Mouse (Mus musculus) embryonic facial prominence, embryonic 12.5 days (tissue): ENCODE measurements around the gene Fignl2. TPM values are rescaled to one million over a fixed set of nuclear protein-coding genes. Genes with fewer than 3 reads are reported as not detected.

Experiments
- ATAC-seq: fragments of 200-750 bp; cut with Nextera tagmentation; 2 replicates; pipeline ENCODE4 v1.8.0; 2017; ENCODE audit not compliant: insufficient number of reproducible peaks, insufficient read depth, low FRiP score, low TSS enrichment
- H3K27ac ChIP-seq: fragments of 300-500 bp; sonication (generic); 2 replicates; pipeline ENCODE4 v1.5.1; 2016; ENCODE audit warnings: mild to moderate bottlenecking
- H3K27me3 ChIP-seq: fragments of 300-500 bp; sonication (generic); 2 replicates; pipeline ENCODE4 v1.6.1; 2016; ENCODE audit warnings: mild to moderate bottlenecking, moderate library complexity
- H3K36me3 ChIP-seq: fragments of 300-500 bp; sonication (generic); 2 replicates; pipeline ENCODE4 v1.6.1; 2016; ENCODE audit warnings: mild to moderate bottlenecking
- H3K4me1 ChIP-seq: fragments of 300-500 bp; sonication (generic); 2 replicates; pipeline ENCODE4 v1.6.1; 2016
- H3K4me2 ChIP-seq: fragments of 300-500 bp; sonication (generic); replicated peaks from 2 replicates; pipeline ENCODE4 v1.6.1; 2016; ENCODE audit warnings: mild to moderate bottlenecking, moderate library complexity
- H3K4me3 ChIP-seq: fragments of 300-500 bp; sonication (generic); 2 replicates; pipeline ENCODE4 v1.5.1; 2016; ENCODE audit warnings: mild to moderate bottlenecking
- H3K9ac ChIP-seq: fragments of 300-500 bp; sonication (generic); 2 replicates; pipeline ENCODE4 v1.6.1; 2016; ENCODE audit warnings: mild to moderate bottlenecking, moderate library complexity
- H3K9me3 ChIP-seq: fragments of 300-500 bp; sonication (generic); 2 replicates; pipeline ENCODE4 v1.6.1; 2016; ENCODE audit warnings: mild to moderate bottlenecking, moderate library complexity
- WGBS: fragments of 180-500 bp; shearing (Covaris S2); methylation state at CpG from one replicate; pipeline ENCODE4 v1.1.7; 2016; 5-methylcytosine and 5-hydroxymethylcytosine counted together
- polyA plus RNA-seq: library from polyadenylated mRNA; unstranded; fragments of >200 nt; fragmentation: Nextera tagmentation; extraction: Ambion mirVana; gene quantifications from 2 replicates; pipeline ENCODE4 v1.2.1, GENCODE M21; 2016

Gene Fignl2
- polyA plus RNA-seq, 1 experiment from 2014 or later = 0.38 TPM

DNA sequence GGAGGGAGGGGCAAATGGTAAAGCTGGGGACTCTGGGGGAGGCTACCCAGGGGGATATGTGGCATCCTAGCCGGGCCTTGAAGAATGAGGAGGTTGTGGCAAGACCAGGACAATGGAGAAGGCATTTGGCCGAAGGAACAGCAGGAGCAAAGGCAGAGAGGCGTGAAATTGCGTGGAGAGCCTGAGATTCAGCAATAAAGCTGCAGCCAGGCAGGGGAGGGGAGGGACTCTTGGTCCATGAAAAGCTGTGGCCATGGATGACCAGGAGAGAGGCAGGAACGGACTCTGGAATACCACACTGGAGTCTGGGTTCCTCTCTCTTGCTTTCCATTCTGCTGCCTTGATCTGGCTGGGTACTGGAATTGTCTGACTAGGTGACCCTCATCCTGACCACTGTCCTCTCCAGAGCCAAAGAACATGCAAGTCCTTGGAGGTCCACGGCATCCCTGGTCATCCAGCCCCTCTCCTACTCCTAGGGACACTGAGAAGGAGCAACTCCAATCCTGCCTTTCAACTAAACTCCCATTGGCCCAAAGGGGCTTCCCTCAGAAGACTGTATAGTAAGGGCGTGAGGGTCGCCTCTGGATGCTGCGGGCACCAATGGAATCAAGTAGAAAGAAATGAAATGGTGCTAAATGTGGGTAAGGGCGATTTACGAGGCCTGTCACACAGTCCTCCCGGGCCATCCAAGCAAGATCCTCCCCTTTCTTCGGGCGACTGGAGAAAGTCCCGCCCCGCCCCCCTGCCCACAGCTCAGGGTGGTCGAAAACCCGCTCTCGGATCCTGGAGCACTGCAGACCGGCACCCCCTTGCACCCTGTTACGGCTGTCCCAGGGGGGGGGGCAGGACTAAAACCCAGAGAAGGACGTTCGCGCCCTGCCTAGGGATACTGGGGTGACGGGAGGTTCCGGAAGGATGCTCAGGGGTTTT, 2.0 kb downstream of the Fignl2 start:
- Histone ChIP-seq H3K36me3 (no peaks in the 10 kb centered on the region), H3K4me3 (peak overlapping the region; percentile 95), H3K27ac (peak overlapping the region; percentile 46; the same call in 1 of the 2 replicates), H3K27me3 (no peaks in the 10 kb centered on the region), H3K9ac (peak overlapping the region; percentile 94), H3K4me1 (peaks cover 58% of the 10 kb centered on the region), H3K4me2 (peak overlapping the region; percentile 90), H3K9me3 (no peaks in the 10 kb centered on the region)
- ATAC-seq = 0 out of 2 replicates have a peak, but pooled peaks have one; percentile 13
- 4% methylated on average over 26 of the region's 26 CpGs for WGBS

GRCm38 (mm10) chr15:101075656-101076055, 2.7 kb downstream of the Fignl2 start:
- Histone ChIP-seq H3K9ac (no peak overlapping the region), H3K4me1 (peaks cover 60% of the 10 kb centered on the region), H3K4me3 (peak overlapping the region; percentile 95), H3K27ac (peak overlapping the region; percentile 46; the same call in 1 of the 2 replicates), H3K27me3 (no peaks in the 10 kb centered on the region), H3K4me2 (peak overlapping the region; percentile 90), H3K36me3 (no peaks in the 10 kb centered on the region), H3K9me3 (no peaks in the 10 kb centered on the region)
- no peak for ATAC-seq
- 21% methylated on average over 5 of the region's 5 CpGs for WGBS

GRCm38 (mm10) chr15:101075150-101075549, 3.2 kb downstream of the Fignl2 start:
- Histone ChIP-seq H3K36me3 (no peaks in the 10 kb centered on the region), H3K27me3 (no peaks in the 10 kb centered on the region), H3K9me3 (no peaks in the 10 kb centered on the region), H3K27ac (no peak overlapping the region), H3K4me2 (peak overlapping the region; percentile 90; the same call in 1 of the 2 replicates), H3K4me1 (peaks cover 62% of the 10 kb centered on the region), H3K4me3 (no peak overlapping the region), H3K9ac (no peak overlapping the region)
- WGBS = 45% methylated on average over 4 of the region's 4 CpGs
- no peak for ATAC-seq

DNA sequence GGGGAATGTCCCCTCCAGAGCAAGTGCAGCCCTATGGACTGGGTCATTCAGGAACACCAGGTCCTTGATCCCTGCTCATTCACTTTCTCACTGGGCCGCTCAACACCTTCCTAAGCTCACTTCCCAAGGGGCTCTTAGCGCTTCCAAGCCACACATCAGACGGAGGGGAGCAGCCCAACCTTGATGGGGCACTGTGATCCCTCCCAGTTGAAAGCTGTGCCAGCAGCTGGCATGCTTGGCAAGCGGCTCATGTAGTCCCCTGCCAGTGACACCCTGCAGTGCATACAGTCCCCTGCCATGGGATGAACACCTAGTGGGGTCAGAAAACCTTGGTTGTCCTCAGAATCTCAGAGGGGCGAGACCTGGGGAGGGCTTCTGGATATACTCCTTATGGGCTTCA, 4.3 kb downstream of the Fignl2 start:
- H3K4me3 ChIP-seq = no peak overlapping the region
- peaks cover 68% of the 10 kb centered on the region for H3K4me1 ChIP-seq
- ATAC-seq = no peak
- no peaks in the 10 kb centered on the region for H3K27me3 ChIP-seq
- no peaks in the 10 kb centered on the region for H3K36me3 ChIP-seq
- no peaks in the 10 kb centered on the region for H3K9me3 ChIP-seq
- H3K9ac ChIP-seq = no peak overlapping the region
- H3K27ac ChIP-seq = no peak overlapping the region
- WGBS = 86% methylated on average over 5 of the region's 5 CpGs
- H3K4me2 ChIP-seq = no peak overlapping the region

DNA sequence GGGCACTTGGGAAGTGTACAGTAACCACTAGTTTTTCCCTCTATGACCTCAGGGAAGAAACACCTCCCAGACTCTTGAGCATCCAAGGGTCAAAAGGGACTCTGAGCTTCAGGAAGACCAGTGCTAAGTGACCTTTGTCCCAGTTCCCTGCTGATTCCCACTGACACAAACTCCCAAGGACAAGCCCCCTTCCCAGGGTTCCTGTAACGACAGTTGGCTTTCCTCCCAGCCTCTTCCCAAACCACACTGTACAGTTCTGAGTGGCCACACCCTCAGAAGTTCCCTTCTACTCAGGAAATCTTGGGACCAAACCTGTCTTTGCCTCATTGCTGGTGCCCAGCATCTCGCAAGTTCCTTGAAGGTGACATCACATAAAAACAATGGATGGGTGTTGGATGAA, 5.6 kb downstream of the Fignl2 start:
- no peaks in the 10 kb centered on the region for H3K9me3 ChIP-seq
- H3K4me2 ChIP-seq = no peak overlapping the region
- no peak overlapping the region for H3K4me3 ChIP-seq
- 53% methylated on average over 2 of the region's 2 CpGs for WGBS
- no peaks in the 10 kb centered on the region for H3K36me3 ChIP-seq
- no peak for ATAC-seq
- peaks cover 75% of the 10 kb centered on the region for H3K4me1 ChIP-seq
- H3K27ac ChIP-seq = no peak overlapping the region
- H3K27me3 ChIP-seq = no peaks in the 10 kb centered on the region
- H3K9ac ChIP-seq = no peak overlapping the region

DNA sequence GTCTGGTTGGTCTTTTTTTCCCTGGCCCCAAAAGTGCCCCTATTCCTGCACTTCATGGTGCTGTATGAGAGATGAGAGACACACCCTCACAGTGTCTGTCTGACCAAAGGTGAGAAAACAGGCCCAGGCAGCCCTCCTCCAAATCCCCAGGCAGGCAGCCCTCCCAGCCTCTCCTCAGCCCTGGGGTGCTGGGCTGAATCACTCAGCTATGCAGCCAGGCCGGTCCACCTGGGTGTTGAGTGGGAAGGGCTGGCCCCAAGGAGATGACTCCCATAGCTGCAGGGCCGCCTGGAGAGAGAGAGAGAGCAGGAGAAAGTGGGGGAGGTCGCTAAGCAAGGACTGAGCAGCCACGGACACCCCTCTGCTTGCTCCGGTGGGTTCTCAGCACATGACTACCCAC, 7.6 kb downstream of the Fignl2 start:
- Histone ChIP-seq H3K27ac (peak overlapping the region; percentile 80), H3K9me3 (no peaks in the 10 kb centered on the region), H3K36me3 (no peaks in the 10 kb centered on the region), H3K4me1 (peaks cover 78% of the 10 kb centered on the region), H3K4me2 (no peak overlapping the region; the same call in 1 of the 2 replicates), H3K9ac (0 out of 2 replicates have a peak overlapping the region, but pooled peaks have one; percentile 2), H3K27me3 (no peaks in the 10 kb centered on the region), H3K4me3 (no peak overlapping the region)
- 28% methylated on average over 5 of the region's 5 CpGs for WGBS
- no peak for ATAC-seq

- Histone ChIP-seq H3K36me3 (no peaks in the 10 kb centered on the region), H3K4me3 (no peak overlapping the region), H3K9ac (no peak overlapping the region), H3K27me3 (no peaks in the 10 kb centered on the region), H3K4me2 (0 out of 2 replicates have a peak overlapping the region, but pooled peaks have one; percentile 13), H3K27ac (peak overlapping the region; percentile 80), H3K4me1 (peaks cover 79% of the 10 kb centered on the region), H3K9me3 (no peaks in the 10 kb centered on the region)
- ATAC-seq = no peak
- 46% methylated on average over 9 of the region's 9 CpGs for WGBS
These were observed 8.7 kb downstream of the Fignl2 start for GRCm38 (mm10) chr15:101069641-101070190.

GRCm38 (mm10) chr15:101068671-101069070, 9.7 kb downstream of the Fignl2 start:
- H3K36me3 ChIP-seq = no peaks in the 10 kb centered on the region
- no peak overlapping the region for H3K4me2 ChIP-seq
- H3K9ac ChIP-seq = no peak overlapping the region
- H3K27ac ChIP-seq = peak overlapping the region; percentile 43; the same call in 1 of the 2 replicates
- H3K4me1 ChIP-seq = peaks cover 74% of the 10 kb centered on the region
- WGBS = 65% methylated on average over 4 of the region's 4 CpGs
- no peaks in the 10 kb centered on the region for H3K27me3 ChIP-seq
- H3K9me3 ChIP-seq = no peaks in the 10 kb centered on the region
- H3K4me3 ChIP-seq = no peak overlapping the region
- no peak for ATAC-seq

- Histone ChIP-seq H3K9ac (no peak overlapping the region), H3K4me2 (no peak overlapping the region), H3K4me1 (peaks cover 75% of the 10 kb centered on the region), H3K9me3 (no peaks in the 10 kb centered on the region), H3K27me3 (no peaks in the 10 kb centered on the region), H3K4me3 (no peak overlapping the region), H3K27ac (peak overlapping the region; percentile 43; the same call in 1 of the 2 replicates), H3K36me3 (no peaks in the 10 kb centered on the region)
- no peak for ATAC-seq
- WGBS = 35% methylated on average over 3 of the region's 3 CpGs
These were observed 10.3 kb downstream of the Fignl2 start for GRCm38 (mm10) chr15:101068029-101068428.

GRCm38 (mm10) chr15:101066920-101067696, 11.3 kb downstream of the Fignl2 start:
- no peak for ATAC-seq

GRCm38 (mm10) chr15:101066364-101066847, 12.0 kb downstream of the Fignl2 start:
- 17% methylated on average over 6 of the region's 6 CpGs for WGBS
- H3K9ac ChIP-seq = no peak overlapping the region
- H3K27me3 ChIP-seq = no peaks in the 10 kb centered on the region
- H3K27ac ChIP-seq = peak overlapping the region; percentile 51; the same call in 1 of the 2 replicates
- ATAC-seq = 0 out of 2 replicates have a peak, but pooled peaks have one; percentile 8
- no peaks in the 10 kb centered on the region for H3K36me3 ChIP-seq
- no peak overlapping the region for H3K4me2 ChIP-seq
- H3K9me3 ChIP-seq = no peaks in the 10 kb centered on the region
- no peak overlapping the region for H3K4me3 ChIP-seq
- peaks cover 74% of the 10 kb centered on the region for H3K4me1 ChIP-seq

More at GRCm38 (mm10) chr15:101066920-101067696, 11.3 kb downstream of the Fignl2 start:
- Histone ChIP-seq H3K36me3 (no peaks in the 10 kb centered on the region), H3K4me2 (0 out of 2 replicates have a peak overlapping the region, but pooled peaks have one; percentile 18), H3K9me3 (no peaks in the 10 kb centered on the region), H3K4me3 (no peak overlapping the region), H3K27ac (peak overlapping the region; percentile 51), H3K4me1 (peaks cover 75% of the 10 kb centered on the region), H3K27me3 (no peaks in the 10 kb centered on the region), H3K9ac (peak overlapping the region; percentile 21; the same call in 1 of the 2 replicates)
- 18% methylated on average over 7 of the region's 9 CpGs for WGBS
